Mouse (Mus musculus): ENCODE measurements around the gene Lss. TPM values are rescaled to one million over a fixed set of nuclear protein-coding genes. Genes with fewer than 3 reads are reported as not detected.

Gene Lss
- polyA plus RNA-seq (2015; fragmentation: Nextera tagmentation; extraction: Ambion mirVana), result 37.0 and 39.8 TPM in 2 replicates

GRCm38 (mm10) chr10:76531375-76531774 is at the start of gene Lss:
Gene Lss, plus strand, starts transcription at chr10:76531588.
- peaks cover 40% of the 10 kb centered on the region for H3K4me1 ChIP-seq (replicated peaks)
- WGBS, result under 1% methylated on average over 37 of the region's 37 CpGs
- H3K27me3 ChIP-seq, result no peaks in the 10 kb centered on the region
- H3K9me3 ChIP-seq, result no peaks in the 10 kb centered on the region
- H3K36me3 ChIP-seq, result peaks cover 25% of the 10 kb centered on the region
- H3K9ac ChIP-seq, result peak within 1 kb of the TSS; percentile 76
- peak within 1 kb of the TSS; percentile 87 for H3K27ac ChIP-seq (replicated peaks)
- peak; percentile 100 for ATAC-seq (ENCODE audit: low FRiP score, low read depth)
- peak within 1 kb of the TSS; percentile 90 for H3K4me3 ChIP-seq
- H3K4me2 ChIP-seq, result peak within 1 kb of the TSS; percentile 79

GRCm38 (mm10) chr10:76486302-76486701 is 45.1 kb upstream of the Lss start:
- Histone ChIP-seq H3K4me3 (no peak overlapping the region), H3K4me1 (replicated peaks) (no peaks in the 10 kb centered on the region), H3K4me2 (no peak overlapping the region), H3K27me3 (no peaks in the 10 kb centered on the region), H3K9me3 (no peaks in the 10 kb centered on the region), H3K36me3 (peaks cover 95% of the 10 kb centered on the region), H3K27ac (replicated peaks) (no peak overlapping the region), H3K9ac (no peak overlapping the region)
- WGBS, result 100% methylated on average over 2 of the region's 2 CpGs
- no peak for ATAC-seq (ENCODE audit: low FRiP score, low read depth)

- H3K27me3 ChIP-seq, result no peaks in the 10 kb centered on the region
- WGBS, result 97% methylated on average over 8 of the region's 8 CpGs
- H3K27ac ChIP-seq (replicated peaks), result no peak overlapping the region
- peaks cover 91% of the 10 kb centered on the region for H3K36me3 ChIP-seq
- ATAC-seq (ENCODE audit: low FRiP score, low read depth), result no peak
- no peak overlapping the region for H3K4me3 ChIP-seq
- no peak overlapping the region for H3K9ac ChIP-seq
- no peak overlapping the region for H3K4me2 ChIP-seq
- H3K9me3 ChIP-seq, result no peaks in the 10 kb centered on the region
- H3K4me1 ChIP-seq (replicated peaks), result no peaks in the 10 kb centered on the region
Observed at GRCm38 (mm10) chr10:76488265-76488664, 43.1 kb upstream of the Lss start.

- no peak for ATAC-seq (ENCODE audit: low FRiP score, low read depth)
- H3K4me2 ChIP-seq, result no peak overlapping the region
- H3K4me1 ChIP-seq (replicated peaks), result no peaks in the 10 kb centered on the region
- no peaks in the 10 kb centered on the region for H3K27me3 ChIP-seq
- H3K9ac ChIP-seq, result no peak overlapping the region
- no peaks in the 10 kb centered on the region for H3K9me3 ChIP-seq
- H3K36me3 ChIP-seq, result peaks cover 91% of the 10 kb centered on the region
- no peak overlapping the region for H3K4me3 ChIP-seq
- 97% methylated on average over 15 of the region's 15 CpGs for WGBS
- no peak overlapping the region for H3K27ac ChIP-seq (replicated peaks)
Observed at GRCm38 (mm10) chr10:76489205-76489604, 42.2 kb upstream of the Lss start.

GRCm38 (mm10) chr10:76493527-76493926 is 37.9 kb upstream of the Lss start:
- Histone ChIP-seq H3K27me3 (no peaks in the 10 kb centered on the region), H3K4me3 (no peak overlapping the region), H3K27ac (replicated peaks) (no peak overlapping the region), H3K36me3 (peaks cover 81% of the 10 kb centered on the region), H3K4me2 (no peak overlapping the region), H3K9me3 (no peaks in the 10 kb centered on the region), H3K9ac (no peak overlapping the region), H3K4me1 (replicated peaks) (no peaks in the 10 kb centered on the region)
- 85% methylated on average over 1 of the region's 1 CpGs for WGBS
- ATAC-seq (ENCODE audit: low FRiP score, low read depth), result no peak

- H3K27ac ChIP-seq (replicated peaks), result no peak overlapping the region
- peaks cover 81% of the 10 kb centered on the region for H3K36me3 ChIP-seq
- H3K27me3 ChIP-seq, result no peaks in the 10 kb centered on the region
- 91% methylated on average over 6 of the region's 6 CpGs for WGBS
- H3K4me2 ChIP-seq, result no peak overlapping the region
- no peaks in the 10 kb centered on the region for H3K9me3 ChIP-seq
- ATAC-seq (ENCODE audit: low FRiP score, low read depth), result no peak
- no peak overlapping the region for H3K4me3 ChIP-seq
- H3K4me1 ChIP-seq (replicated peaks), result no peaks in the 10 kb centered on the region
- H3K9ac ChIP-seq, result no peak overlapping the region
Observed at GRCm38 (mm10) chr10:76495501-76495900, 35.9 kb upstream of the Lss start.

GRCm38 (mm10) chr10:76496366-76496765 is 35.0 kb upstream of the Lss start:
- Histone ChIP-seq H3K4me2 (no peak overlapping the region), H3K9me3 (no peaks in the 10 kb centered on the region), H3K4me3 (no peak overlapping the region), H3K4me1 (replicated peaks) (no peaks in the 10 kb centered on the region), H3K27me3 (no peaks in the 10 kb centered on the region), H3K9ac (no peak overlapping the region), H3K27ac (replicated peaks) (no peak overlapping the region), H3K36me3 (peaks cover 82% of the 10 kb centered on the region)
- 95% methylated on average over 7 of the region's 7 CpGs for WGBS
- ATAC-seq (ENCODE audit: low FRiP score, low read depth), result no peak

GRCm38 (mm10) chr10:76497522-76497921 is 33.9 kb upstream of the Lss start:
- Histone ChIP-seq H3K27me3 (no peaks in the 10 kb centered on the region), H3K4me3 (no peak overlapping the region), H3K9me3 (no peaks in the 10 kb centered on the region), H3K4me1 (replicated peaks) (no peaks in the 10 kb centered on the region), H3K9ac (no peak overlapping the region), H3K36me3 (peaks cover 86% of the 10 kb centered on the region), H3K4me2 (no peak overlapping the region), H3K27ac (replicated peaks) (no peak overlapping the region)
- no peak for ATAC-seq (ENCODE audit: low FRiP score, low read depth)
- 97% methylated on average over 4 of the region's 4 CpGs for WGBS

GRCm38 (mm10) chr10:76504271-76504943 is 27.0 kb upstream of the Lss start:
- no peak for ATAC-seq (ENCODE audit: low FRiP score, low read depth)
- no peak overlapping the region for H3K4me3 ChIP-seq
- no peaks in the 10 kb centered on the region for H3K27me3 ChIP-seq
- peaks cover 89% of the 10 kb centered on the region for H3K36me3 ChIP-seq
- no peaks in the 10 kb centered on the region for H3K9me3 ChIP-seq
- H3K27ac ChIP-seq (replicated peaks), result no peak overlapping the region
- no peak overlapping the region for H3K4me2 ChIP-seq
- no peak overlapping the region for H3K9ac ChIP-seq
- 89% methylated on average over 11 of the region's 11 CpGs for WGBS
- no peaks in the 10 kb centered on the region for H3K4me1 ChIP-seq (replicated peaks)

- no peak overlapping the region for H3K27ac ChIP-seq (replicated peaks)
- 93% methylated on average over 7 of the region's 7 CpGs for WGBS
- no peak for ATAC-seq (ENCODE audit: low FRiP score, low read depth)
- no peaks in the 10 kb centered on the region for H3K4me1 ChIP-seq (replicated peaks)
- no peaks in the 10 kb centered on the region for H3K27me3 ChIP-seq
- no peak overlapping the region for H3K9ac ChIP-seq
- H3K4me2 ChIP-seq, result no peak overlapping the region
- H3K9me3 ChIP-seq, result no peaks in the 10 kb centered on the region
- H3K4me3 ChIP-seq, result no peak overlapping the region
- peaks cover 82% of the 10 kb centered on the region for H3K36me3 ChIP-seq
Observed at GRCm38 (mm10) chr10:76505865-76506264, 25.5 kb upstream of the Lss start.

GRCm38 (mm10) chr10:76512965-76513583 is 18.3 kb upstream of the Lss start:
- H3K36me3 ChIP-seq, result peaks cover 70% of the 10 kb centered on the region
- H3K4me2 ChIP-seq, result no peak overlapping the region
- 0 out of 2 replicates have a peak, but pooled peaks have one; percentile 59 for ATAC-seq (ENCODE audit: low FRiP score, low read depth)
- H3K9ac ChIP-seq, result no peak overlapping the region
- no peaks in the 10 kb centered on the region for H3K27me3 ChIP-seq
- no peaks in the 10 kb centered on the region for H3K9me3 ChIP-seq
- H3K4me1 ChIP-seq (replicated peaks), result no peaks in the 10 kb centered on the region
- H3K4me3 ChIP-seq, result no peak overlapping the region
- WGBS, result 35% methylated on average over 5 of the region's 5 CpGs
- H3K27ac ChIP-seq (replicated peaks), result no peak overlapping the region

- peaks cover 40% of the 10 kb centered on the region for H3K4me1 ChIP-seq (replicated peaks)
- no peaks in the 10 kb centered on the region for H3K27me3 ChIP-seq
- no peak for ATAC-seq (ENCODE audit: low FRiP score, low read depth)
- H3K4me2 ChIP-seq, result peak overlapping the region; percentile 79
- WGBS, result 3% methylated on average over 11 of the region's 11 CpGs
- no peaks in the 10 kb centered on the region for H3K9me3 ChIP-seq
- H3K4me3 ChIP-seq, result peak overlapping the region; percentile 90
- H3K9ac ChIP-seq, result peak overlapping the region; percentile 43
- peak overlapping the region; percentile 87 for H3K27ac ChIP-seq (replicated peaks)
- H3K36me3 ChIP-seq, result peaks cover 20% of the 10 kb centered on the region
Observed at GRCm38 (mm10) chr10:76530922-76531321, 466 bp upstream of the Lss start.

Measured in hindbrain, embryonic 15.5 days (tissue).